Mouse (Mus musculus) adrenal gland, postnatal 14 days (tissue): Measurements from ENCODE around the gene Grid1. TPM values are rescaled to one million over a fixed set of nuclear protein-coding genes. Genes with fewer than 3 reads are reported as not detected.
A peak's percentile ranks its signal among the peaks of the same experiment; 100 is the strongest.

Experiments
- DNase-seq: peaks from one replicate; pipeline ENCODE4 v3.0.0; 2021; ENCODE audit warnings: mixed read lengths
- total RNA-seq: library from RNA; stranded (reverse); gene quantifications from 2 replicates; pipeline ENCODE4 v1.2.3, GENCODE M21; 2021

The Grid1 gene
- total RNA-seq, 1 experiment from 2014 or later: 0.41 TPM

DNA sequence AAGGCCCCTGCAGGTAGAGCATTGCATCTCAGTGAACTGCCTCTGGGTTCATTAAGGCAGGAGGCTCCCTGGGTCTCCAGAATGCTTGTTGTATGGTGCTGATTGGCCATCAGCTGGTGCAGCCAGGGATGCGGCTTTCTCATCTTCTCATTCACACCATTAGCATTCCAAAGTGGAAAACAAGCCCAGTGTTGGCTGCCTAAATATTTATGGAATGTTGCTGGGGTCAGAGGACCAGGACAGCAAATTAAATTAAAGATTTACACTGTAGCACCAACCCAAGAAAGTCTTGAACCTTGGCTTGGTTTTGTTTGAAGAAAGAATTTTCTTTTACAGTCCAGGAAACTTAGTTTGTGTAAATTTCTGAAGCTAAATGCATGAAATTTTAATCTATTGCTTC, 97.2 kb downstream of the Grid1 start:
- DNase-seq: no peak

DNA sequence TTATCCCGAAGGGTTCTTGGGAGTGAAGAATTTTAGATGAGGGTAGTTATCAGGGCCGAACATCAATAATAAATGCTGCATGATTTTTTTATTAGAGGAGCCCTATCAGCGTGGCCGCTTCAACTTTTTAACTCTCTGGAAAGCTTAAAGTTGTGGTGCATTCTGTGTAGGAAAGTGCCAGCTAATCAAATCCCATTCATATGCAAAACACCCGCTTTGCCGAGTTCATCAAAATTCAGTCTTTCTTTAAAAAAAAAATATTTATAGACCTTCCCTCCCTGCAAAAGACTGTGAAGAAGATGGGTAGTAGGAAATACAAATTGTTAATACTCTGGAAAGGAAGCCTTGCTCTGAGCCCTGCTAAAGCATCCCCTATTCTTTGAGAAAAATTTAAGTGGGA, 99.3 kb downstream of the Grid1 start:
- DNase-seq: no peak

DNA sequence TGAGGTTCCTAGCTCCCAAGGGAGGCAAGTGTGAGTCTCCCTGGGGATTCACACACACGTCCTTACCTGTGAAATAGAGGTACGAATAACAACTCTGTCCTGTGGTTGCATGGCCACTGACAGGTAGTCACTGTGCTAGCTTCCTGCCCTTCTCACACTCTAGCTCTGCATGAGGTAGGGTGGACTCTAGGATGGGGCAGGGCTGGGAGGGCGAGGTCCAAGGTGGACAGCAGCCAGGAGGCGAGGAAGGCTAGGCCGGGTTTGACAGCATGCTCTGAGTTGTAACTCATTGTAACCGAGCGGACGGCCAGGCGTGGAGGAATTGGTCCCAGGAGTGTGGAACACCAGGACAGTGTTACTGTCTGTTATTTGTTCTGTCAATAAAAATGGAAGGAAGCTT, 101.4 kb downstream of the Grid1 start:
- DNase-seq: no peak

DNA sequence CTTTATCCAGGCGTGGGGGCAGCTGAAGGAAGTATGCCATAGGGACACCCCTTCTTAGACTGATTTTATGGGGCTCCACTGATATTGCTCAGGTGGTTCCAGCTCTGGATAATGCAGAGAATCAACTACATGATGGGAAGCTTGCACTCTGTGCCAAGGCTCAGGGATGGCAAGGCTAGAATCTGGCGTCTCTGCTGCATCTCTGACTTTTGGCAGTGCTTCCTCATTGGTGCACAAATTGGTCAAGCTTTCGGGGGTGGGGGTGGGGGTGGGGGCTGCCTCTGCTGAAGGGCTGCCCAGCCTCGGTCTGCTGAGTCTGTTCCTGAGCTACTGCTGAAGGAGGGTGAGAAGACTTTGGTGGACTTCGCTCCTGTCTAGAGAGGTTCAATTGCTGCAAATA, 105.1 kb downstream of the Grid1 start:
- no peak for DNase-seq

DNA sequence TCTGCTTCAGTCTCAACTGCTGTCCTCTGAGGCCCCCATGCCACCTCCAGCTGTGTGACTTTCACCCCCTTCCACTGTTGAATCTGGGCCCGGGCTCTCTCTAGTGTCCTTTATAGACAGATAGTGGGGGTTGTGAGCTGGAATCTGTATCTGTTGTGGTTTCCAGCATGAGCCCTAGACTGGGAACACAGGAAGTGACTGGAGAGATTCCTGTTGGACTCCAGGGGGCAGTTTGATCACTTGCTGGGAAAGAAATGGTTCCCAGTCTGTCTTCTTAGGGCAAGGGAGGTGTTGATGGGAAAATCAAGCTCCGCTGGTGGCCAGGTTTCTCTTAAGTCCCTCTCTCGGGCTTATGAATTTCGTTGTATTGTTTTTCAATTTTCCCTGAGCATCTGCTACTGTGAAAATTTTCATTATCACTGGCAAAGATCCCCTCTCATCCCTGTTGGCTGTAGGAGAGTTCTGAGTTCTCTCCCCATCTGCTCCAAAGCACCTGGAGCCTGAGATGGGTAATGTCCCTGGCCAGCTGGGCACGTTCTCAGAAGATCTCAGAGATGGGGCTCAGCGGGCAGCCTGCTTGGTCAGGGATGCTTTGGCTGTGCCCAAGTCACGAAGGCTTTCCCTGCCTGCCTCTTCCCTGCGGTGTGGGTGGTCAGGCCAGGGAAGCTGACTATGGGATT, 110.3 kb downstream of the Grid1 start:
- DNase-seq: no peak

DNA sequence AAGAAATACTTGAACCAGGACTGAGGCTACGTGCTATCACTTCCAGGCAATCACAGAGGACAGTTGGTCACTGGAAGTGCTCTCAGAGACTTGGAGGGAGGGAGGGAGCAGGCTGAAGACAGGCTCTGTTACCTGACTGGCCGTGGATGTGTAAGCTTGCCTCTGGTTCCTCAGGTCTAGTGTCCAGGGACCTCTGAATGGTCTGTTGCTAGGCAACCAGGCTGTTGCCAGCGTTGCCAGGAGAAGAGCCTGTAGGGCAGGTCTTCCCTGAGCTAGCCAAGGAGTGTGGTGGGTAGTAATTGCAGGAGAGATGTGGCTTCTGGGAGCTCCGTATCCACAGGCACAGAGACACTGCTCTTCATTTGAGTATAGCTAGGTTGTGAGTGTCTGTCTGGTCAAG, 113.3 kb downstream of the Grid1 start:
- no peak for DNase-seq

DNA sequence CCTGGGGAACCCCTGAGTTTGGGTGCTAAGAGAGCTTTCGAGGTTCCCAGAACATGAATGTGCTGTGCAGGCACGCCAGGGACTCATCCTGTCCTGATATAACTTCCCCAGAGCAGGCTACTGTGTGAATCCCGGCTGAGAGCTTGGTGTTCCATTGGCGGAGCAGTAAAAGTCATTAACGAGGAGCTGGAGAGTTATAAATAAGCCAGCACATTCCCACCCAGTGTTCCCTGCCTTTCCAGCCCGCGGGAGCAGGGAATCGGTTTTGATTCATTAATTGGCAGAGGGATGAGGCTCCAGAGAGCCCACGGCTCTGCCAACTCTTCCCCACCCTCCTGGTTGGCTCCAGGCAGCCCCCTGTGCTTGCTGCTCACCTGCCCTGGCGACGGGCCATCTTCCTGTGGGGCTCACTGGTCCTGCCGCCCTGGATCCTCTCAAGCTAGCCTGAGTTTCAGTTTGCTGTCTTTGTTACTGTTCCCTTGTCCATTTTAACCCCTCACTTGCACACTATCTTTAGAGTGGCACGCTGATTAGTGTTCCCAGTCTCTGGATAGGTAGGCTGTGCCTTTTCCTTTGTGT, 116.4 kb downstream of the Grid1 start:
- no peak for DNase-seq

DNA sequence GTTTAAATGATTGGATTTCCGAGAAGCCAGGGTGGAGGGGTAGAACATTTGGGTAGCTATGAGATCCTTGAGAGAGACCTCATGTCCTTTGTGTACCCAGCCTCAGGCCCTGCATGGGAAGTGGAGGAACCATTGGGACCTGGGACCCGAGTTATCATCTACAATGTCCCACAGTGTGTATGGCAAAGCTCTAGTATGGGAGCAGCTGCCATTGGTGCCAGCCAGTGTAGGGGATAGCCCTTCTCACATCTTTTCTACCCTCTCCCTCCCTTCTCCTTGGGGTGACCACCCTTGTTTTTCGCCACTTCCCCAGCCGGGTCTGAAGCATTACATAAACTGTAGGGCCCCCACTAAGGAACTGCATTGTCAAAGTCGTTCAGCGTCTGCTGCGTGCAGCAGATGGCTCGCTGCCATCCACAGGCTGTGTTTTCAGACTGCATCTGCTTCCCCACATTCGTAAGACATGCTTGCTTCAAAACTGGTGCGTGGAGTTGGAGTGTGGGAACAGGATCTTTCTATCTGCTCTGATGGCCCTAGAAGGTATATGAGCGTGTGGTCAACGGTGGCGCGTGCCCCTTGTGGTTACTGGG, 124.6 kb downstream of the Grid1 start:
- no peak for DNase-seq

DNA sequence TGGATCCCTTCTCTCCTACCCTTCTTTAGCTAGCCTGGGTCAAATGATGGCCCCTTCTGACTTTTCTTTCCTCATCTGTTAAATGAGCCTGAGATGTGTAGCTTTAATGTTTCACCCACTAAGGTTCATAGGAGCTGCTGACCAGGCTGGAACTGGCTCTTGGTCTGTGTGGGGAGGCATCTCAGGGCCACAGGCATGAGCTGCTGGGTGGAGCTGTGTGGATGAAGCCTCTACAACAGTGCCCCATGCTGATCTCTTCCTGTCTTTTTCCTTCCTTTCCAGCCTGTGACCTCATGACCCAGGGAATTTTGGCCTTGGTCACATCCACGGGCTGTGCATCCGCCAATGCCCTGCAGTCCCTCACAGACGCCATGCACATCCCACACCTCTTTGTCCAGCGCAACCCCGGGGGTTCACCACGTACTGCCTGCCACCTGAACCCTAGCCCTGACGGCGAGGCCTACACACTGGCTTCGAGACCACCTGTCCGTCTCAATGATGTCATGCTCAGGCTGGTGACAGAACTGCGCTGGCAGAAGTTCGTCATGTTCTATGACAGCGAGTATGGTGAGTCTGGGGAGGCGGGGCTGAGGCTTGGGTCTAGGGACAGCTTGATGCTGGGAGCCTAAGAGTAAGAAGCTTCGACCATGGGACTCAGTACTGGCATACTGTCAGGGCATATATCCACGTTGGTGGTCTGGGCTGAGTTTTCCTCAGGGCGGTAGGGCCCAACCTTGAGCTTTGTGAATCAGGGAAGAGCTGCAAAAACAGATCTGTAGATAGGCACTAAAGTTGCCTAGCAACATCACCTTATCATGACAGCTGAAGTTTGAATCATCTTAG, 125.8 kb downstream of the Grid1 start:
- DNase-seq: no peak

DNA sequence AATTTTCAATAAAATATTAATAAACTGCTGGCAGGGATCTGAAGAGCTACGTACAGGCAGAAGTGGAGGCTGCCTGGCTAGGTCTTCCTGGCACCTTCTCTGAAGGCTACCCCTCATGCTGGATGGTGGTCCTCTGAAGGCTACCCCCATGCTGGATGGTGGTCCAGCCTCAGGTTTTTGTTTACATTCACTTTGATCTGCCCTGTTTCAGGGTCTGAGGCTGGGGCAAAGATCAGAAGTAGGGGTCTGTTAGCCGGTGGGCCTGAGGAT, 126.3 kb downstream of the Grid1 start:
- no peak for DNase-seq

DNA sequence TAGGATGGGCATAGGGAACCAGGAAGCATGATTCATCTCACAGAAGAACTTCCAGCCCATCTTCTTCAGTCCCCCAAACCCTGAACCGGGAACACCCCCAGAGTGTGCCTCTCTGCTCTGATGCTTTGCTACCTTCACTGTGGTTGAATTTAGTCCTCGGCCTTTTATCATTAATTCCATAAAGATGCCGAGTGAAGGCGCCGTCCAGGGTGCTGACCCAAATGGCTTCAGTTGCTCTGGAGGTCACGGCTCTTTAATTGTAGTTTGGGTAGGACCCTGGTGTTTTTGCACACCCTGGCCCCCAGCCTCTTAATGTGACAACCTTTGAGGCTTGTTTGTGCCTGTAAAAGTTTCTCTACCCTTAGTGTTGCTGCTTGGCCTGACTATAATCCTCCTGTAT, 128.3 kb downstream of the Grid1 start:
- DNase-seq: peak; percentile 18

DNA sequence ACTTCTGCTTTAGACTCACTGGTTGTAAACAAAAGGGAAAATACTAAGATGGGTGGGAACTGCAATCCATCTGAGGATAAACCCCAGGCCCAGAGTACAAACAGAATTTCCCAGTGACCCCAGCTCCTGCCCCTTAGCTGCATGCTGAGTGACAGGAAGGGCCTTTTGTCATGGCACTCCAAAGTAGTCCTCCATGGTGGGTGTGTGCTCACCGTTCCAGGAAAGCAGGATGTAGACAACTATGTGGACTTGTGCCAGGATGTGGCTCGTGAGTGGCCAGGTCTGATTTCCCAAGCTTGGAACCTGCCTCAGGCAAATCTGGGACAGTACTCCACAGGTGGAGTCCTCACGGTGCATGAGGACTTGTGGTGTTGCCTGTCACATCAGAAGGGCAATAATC, 132.4 kb downstream of the Grid1 start:
- DNase-seq: no peak

DNA sequence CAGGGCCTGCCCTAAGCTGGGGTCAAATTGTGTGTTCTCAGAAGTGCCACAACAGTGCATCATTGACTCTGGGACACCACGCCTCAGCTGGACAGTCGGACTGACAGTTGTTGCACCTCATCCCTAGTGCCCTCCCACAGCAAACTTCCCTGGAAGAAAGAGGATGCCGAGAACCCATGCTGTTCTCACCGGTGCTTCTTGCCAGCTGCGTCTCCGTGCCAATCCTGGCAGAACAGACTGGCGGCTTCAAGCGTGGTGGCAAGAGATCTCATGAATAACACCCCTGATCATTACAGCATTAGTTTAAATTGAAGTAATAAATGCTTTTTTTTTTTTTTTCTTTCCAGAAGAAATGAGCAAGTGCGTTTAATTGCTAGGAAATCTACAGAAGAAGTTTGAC, 133.7 kb downstream of the Grid1 start:
- DNase-seq: no peak

DNA sequence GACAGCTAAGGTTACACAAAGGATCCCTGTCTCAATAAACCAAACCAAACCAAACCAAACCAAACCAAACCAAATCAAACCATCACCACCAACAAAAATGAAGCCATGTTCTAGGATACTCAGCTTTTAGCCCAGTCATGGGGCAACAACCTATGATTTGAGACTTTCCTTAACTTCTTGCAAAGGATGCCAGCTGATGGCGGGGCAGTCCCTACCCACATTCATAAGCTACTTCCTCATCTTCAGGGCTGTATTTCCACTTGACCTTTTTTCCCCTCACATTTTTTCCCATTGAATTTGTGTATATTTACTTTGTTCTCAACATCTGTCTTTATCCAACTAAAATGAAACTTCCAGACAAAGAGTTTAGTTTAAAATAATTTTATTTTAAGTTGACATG, 135.8 kb downstream of the Grid1 start:
- DNase-seq: no peak

DNA sequence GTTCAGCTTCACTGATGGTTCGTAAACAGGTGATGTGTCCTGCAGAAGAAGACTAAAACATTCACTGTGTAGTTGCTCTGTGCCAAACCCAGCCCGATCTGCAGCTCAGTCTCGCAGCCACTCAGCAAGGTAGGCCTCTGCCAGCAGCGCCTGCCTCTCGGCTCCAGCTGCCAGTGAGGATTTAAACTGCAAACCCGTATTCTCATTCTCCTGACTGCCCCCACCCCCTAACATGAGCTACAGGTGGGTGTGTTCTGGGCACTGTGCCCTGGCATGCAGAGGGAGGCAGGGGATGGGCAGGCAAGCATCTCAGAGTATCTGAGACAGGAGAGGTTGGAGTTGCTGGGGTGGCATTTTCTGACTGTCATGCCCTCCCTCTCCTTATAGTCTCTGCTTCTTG, 140.3 kb downstream of the Grid1 start:
- no peak for DNase-seq

DNA sequence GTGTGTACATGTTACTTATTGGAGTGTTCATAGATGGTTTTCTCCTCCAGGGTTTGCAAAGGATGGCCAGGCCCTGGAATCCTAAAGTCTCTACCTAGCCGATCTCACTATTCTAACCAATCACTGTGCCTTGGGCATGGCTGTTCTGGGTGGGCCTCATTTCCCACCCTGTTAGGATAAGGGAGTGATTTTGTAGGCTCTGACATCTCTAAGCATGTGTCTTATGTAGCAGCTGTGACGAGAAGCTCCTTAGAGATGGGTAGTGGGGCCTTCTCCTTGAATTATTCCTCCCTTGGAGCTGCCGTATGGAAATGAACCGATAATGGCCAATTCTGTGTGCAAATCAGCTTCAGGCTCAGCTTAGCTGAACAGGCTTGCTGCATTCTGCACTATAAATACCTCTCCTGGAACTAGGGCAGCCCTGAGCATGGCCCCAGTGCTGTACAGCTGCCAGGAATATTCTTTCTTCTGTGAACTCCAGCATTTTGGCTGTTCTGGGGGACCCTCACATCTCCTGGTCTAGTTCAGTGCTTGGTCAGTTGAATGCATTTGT, 143.8 kb downstream of the Grid1 start:
- no peak for DNase-seq

DNA sequence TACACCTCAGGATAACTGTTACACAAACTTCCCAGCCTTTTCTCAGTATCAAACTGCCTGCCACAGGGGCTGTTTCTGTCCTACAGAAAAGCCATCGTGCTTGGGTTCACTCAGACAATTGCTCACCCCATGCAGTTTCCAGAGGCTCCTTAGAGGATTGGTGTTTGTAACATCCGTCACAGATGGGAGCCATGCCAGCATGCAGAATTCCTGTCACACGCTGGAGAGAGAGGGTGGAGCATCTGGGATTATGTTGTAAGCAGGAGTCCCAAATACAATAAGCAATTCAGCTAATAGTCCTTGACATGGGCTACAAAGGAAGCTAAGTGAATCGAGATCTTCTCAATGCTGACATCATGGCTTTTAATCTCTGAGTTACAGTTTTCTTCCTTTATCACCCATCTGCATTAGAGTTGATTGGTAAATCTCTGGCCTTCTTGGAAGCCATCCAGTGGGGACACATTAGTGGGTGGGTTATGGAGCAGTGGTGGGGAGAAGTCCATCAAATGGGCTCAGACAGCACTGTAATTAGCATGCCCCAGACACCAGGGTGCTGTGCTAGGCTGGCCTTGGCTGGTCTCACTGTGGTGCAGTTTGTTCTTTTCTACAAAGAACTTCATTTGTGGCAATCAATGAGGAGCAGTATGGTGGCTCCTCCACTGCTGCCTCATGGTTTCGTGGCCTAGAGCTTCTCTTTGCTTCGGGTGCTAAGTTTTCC, 149.4 kb downstream of the Grid1 start:
- DNase-seq: no peak

DNA sequence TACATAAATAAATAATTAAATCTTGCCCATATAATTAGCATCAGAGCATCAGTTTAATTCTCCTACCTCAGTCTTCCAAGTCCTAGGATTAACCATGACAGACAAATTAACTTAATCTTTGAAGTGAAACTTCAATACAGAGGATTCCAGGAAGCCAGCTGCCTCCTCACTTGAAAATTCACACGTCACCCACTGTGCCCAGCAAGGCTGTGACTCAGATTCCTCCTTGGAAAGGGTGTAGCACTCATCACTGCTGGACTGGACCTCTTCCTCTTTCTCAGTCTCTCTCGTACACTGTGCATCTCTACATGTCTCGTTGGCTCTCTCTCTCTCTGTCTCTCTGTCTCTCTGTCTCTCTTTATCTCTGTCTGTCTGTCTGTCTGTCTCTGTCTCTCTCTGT, 153.0 kb downstream of the Grid1 start:
- no peak for DNase-seq

DNA sequence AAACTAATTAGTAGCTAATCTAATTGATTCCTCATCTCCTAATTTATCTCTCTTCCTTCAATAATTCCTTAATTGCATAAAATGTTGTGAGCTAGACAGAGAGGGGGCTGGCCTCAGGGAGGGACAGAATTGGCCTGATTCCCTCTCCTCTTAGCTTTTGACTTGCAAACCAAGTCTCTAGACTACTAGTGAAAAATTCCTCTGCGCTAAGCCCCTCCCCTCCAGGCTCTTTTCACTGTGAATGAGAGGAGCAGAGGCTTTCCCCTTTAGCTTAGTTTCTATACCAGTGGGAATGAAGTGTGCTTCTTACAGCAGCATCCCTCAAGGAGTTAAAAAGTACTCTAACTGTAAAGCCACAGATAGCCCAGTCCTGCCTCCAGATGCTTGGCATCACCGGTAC, 160.8 kb downstream of the Grid1 start:
- DNase-seq: no peak

DNA sequence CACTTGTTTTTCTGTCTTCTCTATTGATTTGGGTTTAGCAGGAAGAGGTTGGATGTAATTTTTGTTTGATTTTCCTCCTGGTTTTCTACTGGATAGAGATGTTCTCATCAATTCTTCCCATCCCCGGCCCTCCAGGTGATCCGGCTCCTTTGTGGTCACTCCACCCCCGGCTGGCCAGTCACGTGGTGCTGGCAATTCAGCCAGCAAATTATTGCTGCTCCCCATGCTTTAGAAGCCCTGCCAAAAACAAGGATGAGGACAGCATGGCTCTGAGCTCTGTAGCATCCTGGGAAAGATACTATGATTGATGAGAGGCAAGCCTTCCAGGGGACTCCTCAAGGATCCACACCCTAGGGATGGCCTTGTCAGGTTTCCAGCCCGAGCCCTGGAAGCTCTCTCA, 169.2 kb downstream of the Grid1 start:
- DNase-seq: no peak

DNA sequence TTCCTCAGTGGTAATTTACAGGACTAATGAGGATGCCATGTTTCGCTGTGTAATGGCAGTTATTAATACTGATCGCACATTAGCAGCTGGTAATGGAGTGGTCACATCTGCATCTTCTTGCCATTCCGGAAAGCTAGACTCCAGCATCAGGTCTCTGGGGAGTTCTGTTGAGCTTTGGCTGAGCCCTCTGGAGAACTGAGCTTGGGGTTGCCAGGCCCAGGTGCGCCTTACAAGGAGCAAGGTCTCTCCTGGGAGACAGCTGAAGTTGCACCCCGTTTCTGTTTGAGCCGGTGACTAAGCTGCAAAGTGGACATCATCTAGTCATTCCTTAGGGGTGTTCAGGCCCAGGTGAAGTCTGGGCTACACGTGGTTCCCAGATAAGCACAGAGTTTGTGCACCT, 186.8 kb downstream of the Grid1 start:
- no peak for DNase-seq

DNA sequence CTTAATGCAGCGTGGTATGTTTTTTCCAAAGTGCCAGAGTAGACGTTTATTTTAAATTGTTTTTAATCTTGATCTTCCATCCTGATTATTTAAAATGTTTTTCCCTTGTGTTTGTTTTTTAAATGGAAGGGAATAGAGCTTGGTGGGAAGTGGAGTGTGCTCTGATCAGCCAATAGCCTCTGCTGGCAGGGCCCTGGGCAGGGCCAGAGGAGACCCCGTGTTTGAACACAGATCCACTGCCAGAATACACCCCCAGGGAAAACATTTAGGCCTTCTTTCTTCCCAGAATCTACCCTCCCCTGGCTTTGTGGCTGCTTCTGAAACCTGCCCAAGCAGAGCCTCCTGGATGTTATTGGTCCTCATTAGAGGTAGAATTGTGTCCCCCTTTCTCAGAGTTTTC, 188.8 kb downstream of the Grid1 start:
- DNase-seq: no peak

DNA sequence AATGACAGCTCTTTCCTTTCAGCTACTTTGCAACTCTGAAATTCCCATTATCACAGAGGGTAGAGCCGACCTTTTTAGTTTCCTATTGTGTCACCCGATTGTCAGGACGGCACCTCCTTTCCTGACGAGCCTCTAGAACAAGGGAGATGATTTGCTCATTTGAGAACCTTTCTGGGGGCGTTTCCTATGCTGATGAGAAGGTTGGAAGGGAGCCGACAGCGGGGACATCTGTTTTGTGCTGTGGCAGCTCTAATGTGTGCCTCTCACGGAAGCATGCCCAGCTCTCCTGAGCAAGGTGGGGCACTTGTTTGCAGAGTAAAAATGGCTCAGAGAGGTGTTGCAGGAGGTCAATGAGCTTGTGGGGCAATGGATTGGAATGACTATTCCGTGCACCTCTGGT, 189.2 kb downstream of the Grid1 start:
- no peak for DNase-seq
